Mouse (Mus musculus) limb, embryonic 15.5 days (tissue): ENCODE results near the gene Ilf2. TPM values are rescaled to one million over a fixed set of nuclear protein-coding genes. Genes with fewer than 3 reads are reported as not detected.

Experiments used
- ATAC-seq: fragments of 200-750 bp; cut with Nextera tagmentation; 2 replicates; pipeline ENCODE4 v1.8.0; 2017; ENCODE audit warnings: low read depth, moderate TSS enrichment; ENCODE audit not compliant: insufficient number of reproducible peaks, low FRiP score, low TSS enrichment
- H3K27ac ChIP-seq: fragments of 300-500 bp; sonication (generic); 2 replicates; pipeline ENCODE4 v1.5.1; 2015; ENCODE audit warnings: moderate library complexity, mild to moderate bottlenecking, inconsistent platforms
- H3K27me3 ChIP-seq: fragments of 300-500 bp; sonication (generic); 2 replicates; pipeline ENCODE4 v1.6.1; 2015; ENCODE audit warnings: inconsistent platforms
- H3K36me3 ChIP-seq: fragments of 300-500 bp; sonication (generic); 2 replicates; pipeline ENCODE4 v1.6.1; 2015; ENCODE audit warnings: inconsistent platforms
- H3K4me1 ChIP-seq: fragments of 300-500 bp; sonication (generic); 2 replicates; pipeline ENCODE4 v1.6.1; 2015; ENCODE audit warnings: inconsistent platforms
- H3K4me2 ChIP-seq: fragments of 300-500 bp; sonication (generic); 2 replicates; pipeline ENCODE4 v1.6.1; 2015; ENCODE audit warnings: mild to moderate bottlenecking, inconsistent platforms
- H3K4me3 ChIP-seq: fragments of 300-500 bp; sonication (generic); 2 replicates; pipeline ENCODE4 v1.5.1; 2015; ENCODE audit warnings: mild to moderate bottlenecking, inconsistent platforms
- H3K9ac ChIP-seq: fragments of 300-500 bp; sonication (generic); 2 replicates; pipeline ENCODE4 v1.6.1; 2015; ENCODE audit warnings: inconsistent platforms
- H3K9me3 ChIP-seq: fragments of 300-500 bp; sonication (generic); 2 replicates; pipeline ENCODE4 v1.6.1; 2016; ENCODE audit warnings: inconsistent platforms
- WGBS: fragments of 180-500 bp; shearing (Covaris S2); methylation state at CpG from one replicate; pipeline ENCODE4 v1.1.7; 2015; 5-methylcytosine and 5-hydroxymethylcytosine counted together
- polyA plus RNA-seq: library from polyadenylated mRNA; unstranded; fragments of >200 nt; fragmentation: Nextera tagmentation; extraction: Ambion mirVana; gene quantifications from 2 replicates; pipeline ENCODE4 v1.2.1, GENCODE M21; 2015

Gene Ilf2
- polyA plus RNA-seq, 1 experiment from 2014 or later: 176 TPM

GRCm38 (mm10) chr3:90445417-90446200 is 30.3 kb upstream of the Ilf2 start:
- 0 out of 2 replicates have a peak overlapping the region, but pooled peaks have one; percentile 33 for H3K4me3 ChIP-seq
- H3K27me3 ChIP-seq: no peaks in the 10 kb centered on the region

GRCm38 (mm10) chr3:90446389-90447122 is 29.4 kb upstream of the Ilf2 start:
- WGBS: under 1% methylated on average over 17 of the region's 17 CpGs
- Histone ChIP-seq H3K4me1 (peaks cover 16% of the 10 kb centered on the region), H3K9ac (peak overlapping the region; percentile 23; the same call in 1 of the 2 replicates), H3K4me3 (peak overlapping the region; percentile 33), H3K27ac (peak overlapping the region; percentile 89), H3K4me2 (peak overlapping the region; percentile 50), H3K9me3 (no peaks in the 10 kb centered on the region), H3K27me3 (no peaks in the 10 kb centered on the region), H3K36me3 (no peaks in the 10 kb centered on the region)
- peak; percentile 93 for ATAC-seq

More at GRCm38 (mm10) chr3:90445417-90446200, 30.3 kb upstream of the Ilf2 start:
- Histone ChIP-seq H3K36me3 (no peaks in the 10 kb centered on the region), H3K4me2 (0 out of 2 replicates have a peak overlapping the region, but pooled peaks have one; percentile 50), H3K9ac (no peak overlapping the region), H3K27ac (peak overlapping the region; percentile 89), H3K9me3 (no peaks in the 10 kb centered on the region), H3K4me1 (peaks cover 16% of the 10 kb centered on the region)
- no peak for ATAC-seq
- 65% methylated on average over 11 of the region's 11 CpGs for WGBS

- H3K27me3 ChIP-seq: no peaks in the 10 kb centered on the region
- 55% methylated on average over 7 of the region's 7 CpGs for WGBS
- no peaks in the 10 kb centered on the region for H3K9me3 ChIP-seq
- H3K4me3 ChIP-seq: peak overlapping the region; percentile 33
- no peaks in the 10 kb centered on the region for H3K36me3 ChIP-seq
- ATAC-seq: no peak
- H3K27ac ChIP-seq: peak overlapping the region; percentile 89
- H3K4me1 ChIP-seq: peaks cover 16% of the 10 kb centered on the region
- H3K9ac ChIP-seq: no peak overlapping the region
- H3K4me2 ChIP-seq: peak overlapping the region; percentile 50
These were observed 28.8 kb upstream of the Ilf2 start for GRCm38 (mm10) chr3:90447123-90447494.

GRCm38 (mm10) chr3:90448626-90449025 is 27.3 kb upstream of the Ilf2 start:
- H3K4me2 ChIP-seq: no peak overlapping the region
- H3K36me3 ChIP-seq: no peaks in the 10 kb centered on the region
- no peak overlapping the region for H3K9ac ChIP-seq
- H3K4me1 ChIP-seq: peaks cover 16% of the 10 kb centered on the region
- WGBS: 48% methylated on average over 6 of the region's 6 CpGs
- H3K9me3 ChIP-seq: no peaks in the 10 kb centered on the region
- no peak for ATAC-seq
- H3K27me3 ChIP-seq: no peaks in the 10 kb centered on the region
- H3K4me3 ChIP-seq: no peak overlapping the region
- H3K27ac ChIP-seq: no peak overlapping the region

- H3K27ac ChIP-seq: no peak overlapping the region
- H3K27me3 ChIP-seq: no peaks in the 10 kb centered on the region
- no peak overlapping the region for H3K4me2 ChIP-seq
- 0 out of 2 replicates have a peak overlapping the region, but pooled peaks have one; percentile 3 for H3K4me3 ChIP-seq
- no peak overlapping the region for H3K9ac ChIP-seq
- H3K36me3 ChIP-seq: no peaks in the 10 kb centered on the region
- no peaks in the 10 kb centered on the region for H3K9me3 ChIP-seq
- H3K4me1 ChIP-seq: peaks cover 12% of the 10 kb centered on the region
- ATAC-seq: no peak
- 26% methylated on average over 12 of the region's 12 CpGs for WGBS
These were observed 25.1 kb upstream of the Ilf2 start for GRCm38 (mm10) chr3:90450874-90451273.

GRCm38 (mm10) chr3:90451396-90452095 is 24.4 kb upstream of the Ilf2 start:
- no peaks in the 10 kb centered on the region for H3K36me3 ChIP-seq
- H3K4me3 ChIP-seq: 0 out of 2 replicates have a peak overlapping the region, but pooled peaks have one; percentile 3
- ATAC-seq: no peak
- no peak overlapping the region for H3K9ac ChIP-seq
- WGBS: 57% methylated on average over 10 of the region's 10 CpGs
- no peak overlapping the region for H3K4me2 ChIP-seq
- no peaks in the 10 kb centered on the region for H3K27me3 ChIP-seq
- peaks cover 7% of the 10 kb centered on the region for H3K4me1 ChIP-seq
- H3K9me3 ChIP-seq: no peaks in the 10 kb centered on the region
- no peak overlapping the region for H3K27ac ChIP-seq

- H3K4me1 ChIP-seq: no peaks in the 10 kb centered on the region
These were observed 21.0 kb upstream of the Ilf2 start for GRCm38 (mm10) chr3:90454931-90455330.

GRCm38 (mm10) chr3:90459727-90460126 is 16.2 kb upstream of the Ilf2 start:
- Histone ChIP-seq H3K27me3 (peaks cover 34% of the 10 kb centered on the region), H3K36me3 (no peaks in the 10 kb centered on the region), H3K27ac (no peak overlapping the region), H3K9me3 (no peaks in the 10 kb centered on the region), H3K4me1 (peaks cover 4% of the 10 kb centered on the region; the same call in 1 of the 2 replicates), H3K4me2 (no peak overlapping the region), H3K4me3 (no peak overlapping the region), H3K9ac (no peak overlapping the region)
- 70% methylated on average over 9 of the region's 9 CpGs for WGBS
- no peak for ATAC-seq

More at GRCm38 (mm10) chr3:90454931-90455330, 21.0 kb upstream of the Ilf2 start:
- H3K4me3 ChIP-seq: no peak overlapping the region
- H3K27ac ChIP-seq: no peak overlapping the region
- ATAC-seq: no peak
- H3K9ac ChIP-seq: no peak overlapping the region
- H3K4me2 ChIP-seq: no peak overlapping the region
- no peaks in the 10 kb centered on the region for H3K9me3 ChIP-seq
- no peaks in the 10 kb centered on the region for H3K27me3 ChIP-seq
- no peaks in the 10 kb centered on the region for H3K36me3 ChIP-seq
- WGBS: 87% methylated on average over 14 of the region's 14 CpGs

- Histone ChIP-seq H3K4me3 (no peak overlapping the region), H3K4me1 (peaks cover 10% of the 10 kb centered on the region), H3K9me3 (no peaks in the 10 kb centered on the region), H3K27me3 (peaks cover 40% of the 10 kb centered on the region), H3K27ac (no peak overlapping the region), H3K4me2 (no peak overlapping the region), H3K9ac (no peak overlapping the region), H3K36me3 (no peaks in the 10 kb centered on the region)
- no peak for ATAC-seq
- 62% methylated on average over 5 of the region's 5 CpGs for WGBS
These were observed 15.6 kb upstream of the Ilf2 start for GRCm38 (mm10) chr3:90460315-90460714.

- no peak for ATAC-seq
- WGBS: 78% methylated on average over 3 of the region's 3 CpGs
- H3K4me2 ChIP-seq: no peak overlapping the region
- H3K4me3 ChIP-seq: no peak overlapping the region
- no peak overlapping the region for H3K9ac ChIP-seq
- no peaks in the 10 kb centered on the region for H3K36me3 ChIP-seq
- H3K4me1 ChIP-seq: peaks cover 20% of the 10 kb centered on the region
- H3K27me3 ChIP-seq: peaks cover 50% of the 10 kb centered on the region
- no peak overlapping the region for H3K27ac ChIP-seq
- no peaks in the 10 kb centered on the region for H3K9me3 ChIP-seq
These were observed 14.0 kb upstream of the Ilf2 start for GRCm38 (mm10) chr3:90461935-90462334.

GRCm38 (mm10) chr3:90462579-90462978 is 13.3 kb upstream of the Ilf2 start:
- no peaks in the 10 kb centered on the region for H3K36me3 ChIP-seq
- no peak overlapping the region for H3K4me2 ChIP-seq
- H3K27me3 ChIP-seq: peaks cover 50% of the 10 kb centered on the region
- no peak overlapping the region for H3K4me3 ChIP-seq
- H3K9ac ChIP-seq: no peak overlapping the region
- H3K4me1 ChIP-seq: peaks cover 20% of the 10 kb centered on the region
- no peak overlapping the region for H3K27ac ChIP-seq
- H3K9me3 ChIP-seq: no peaks in the 10 kb centered on the region
- 36% methylated on average over 7 of the region's 7 CpGs for WGBS
- no peak for ATAC-seq
